Mouse (Mus musculus): ENCODE results near the gene Acvr1b. TPM values are rescaled to one million over a fixed set of nuclear protein-coding genes. Genes with fewer than 3 reads are reported as not detected.

Acvr1b gene
- polyA plus RNA-seq, 1 experiment, result 3.8 TPM

DNA sequence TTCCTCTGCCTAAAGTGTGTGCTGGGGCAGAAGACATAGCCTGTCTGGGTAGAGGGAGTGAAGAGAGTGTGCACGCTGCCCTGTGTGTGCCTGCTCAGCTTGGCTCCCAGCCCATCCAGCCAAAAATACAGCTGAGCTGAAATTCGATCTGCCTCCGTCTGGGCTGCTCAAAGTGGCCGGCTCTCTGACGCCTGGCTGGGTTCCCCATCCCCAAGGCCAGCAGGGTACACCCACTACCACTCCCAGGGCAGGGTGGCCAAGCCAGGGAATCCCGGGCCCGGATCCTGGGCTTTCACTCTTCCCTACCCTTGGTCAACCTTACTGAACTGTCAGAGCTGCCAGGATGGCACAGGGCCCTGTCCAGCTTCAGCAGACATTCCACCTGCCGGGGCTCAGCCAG lies 30.4 kb upstream of the Acvr1b start:
- Histone ChIP-seq H3K79me3 (ENCODE audit: low read depth) (no peaks in the 10 kb centered on the region), H3ac (ENCODE audit: control insufficient read depth, insufficient read length, low read depth) (no peak overlapping the region), H3K79me2 (ENCODE audit: control insufficient read depth, insufficient read depth) (no peaks in the 10 kb centered on the region), H3K4me3 (ENCODE audit: insufficient read depth, poor library complexity, severe bottlenecking) (no peak overlapping the region), H3K27me3 (ENCODE audit: control insufficient read depth, insufficient read depth, insufficient read length) (no peaks in the 10 kb centered on the region), H3K36me3 (ENCODE audit: control insufficient read depth, insufficient read depth) (no peaks in the 10 kb centered on the region)
- TF ChIP-seq CEBPB (IDR thresholded peaks at IDR 0.05; ENCODE audit: low read depth), result no peak

DNA sequence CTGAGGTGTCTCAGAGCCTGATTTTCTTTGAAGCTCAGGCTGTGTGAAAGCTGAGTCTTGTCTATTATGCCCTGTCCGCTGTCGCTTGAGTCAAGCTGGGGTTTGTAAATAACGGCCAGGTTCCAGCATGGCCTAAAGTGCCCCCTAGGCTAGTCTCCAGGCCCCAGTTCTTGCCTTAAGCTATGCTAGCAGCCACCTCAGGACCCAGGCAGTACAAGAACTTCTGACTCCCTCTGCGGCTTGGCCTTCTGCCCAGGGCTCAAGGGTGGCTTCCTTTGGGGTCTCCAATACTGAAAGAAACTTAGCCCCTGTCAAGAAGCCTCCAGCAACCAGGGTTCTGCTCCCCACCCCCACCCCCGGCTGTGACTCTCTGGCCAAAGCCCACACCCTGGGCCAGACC lies 29.7 kb upstream of the Acvr1b start:
- H3ac ChIP-seq (ENCODE audit: control insufficient read depth, insufficient read length, low read depth), result no peak overlapping the region
- TF ChIP-seq USF1 (IDR thresholded peaks at IDR 0.05; ENCODE audit: low read depth), result no peak
- TF ChIP-seq CTCF (IDR thresholded peaks at IDR 0.05; ENCODE audit: control insufficient read depth, insufficient read depth, insufficient read length), result no peak
- no peak for TF ChIP-seq MYOG (IDR thresholded peaks at IDR 0.05; ENCODE audit: control insufficient read depth, extremely low read depth, insufficient read length)
- no peak for TF ChIP-seq MAX (IDR thresholded peaks at IDR 0.05)
- TF ChIP-seq FOSL1 (IDR thresholded peaks at IDR 0.05; ENCODE audit: insufficient read depth, low read length, poor library complexity, severe bottlenecking), result no peak
- TF ChIP-seq MYOD1 (IDR thresholded peaks at IDR 0.05; ENCODE audit: control insufficient read depth, insufficient read length, low read depth), result no peak
- TF ChIP-seq CEBPB (IDR thresholded peaks at IDR 0.05; ENCODE audit: low read depth), result no peak

DNA sequence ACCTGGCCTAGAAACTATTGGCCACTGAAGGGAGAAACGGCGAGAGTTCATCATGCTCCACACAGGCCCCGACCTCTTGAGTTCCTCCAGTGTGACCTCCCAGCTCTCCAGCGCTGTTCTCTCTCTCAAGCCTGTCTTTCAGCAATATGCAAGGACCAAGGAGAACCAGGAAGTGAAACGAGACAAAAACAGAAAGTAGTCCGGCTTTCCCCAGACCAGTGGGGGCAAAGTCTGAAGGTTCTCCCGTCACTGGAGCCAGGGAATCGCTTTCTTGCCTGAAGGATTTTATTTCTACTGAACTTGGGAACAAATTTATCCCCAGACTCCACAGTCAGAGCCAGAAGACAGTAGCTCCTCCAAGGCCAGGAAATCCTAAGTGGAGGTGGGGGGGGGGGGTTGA lies 29.1 kb upstream of the Acvr1b start:
- no peaks in the 10 kb centered on the region for H3K79me3 ChIP-seq (ENCODE audit: low read depth)
- no peaks in the 10 kb centered on the region for H3K79me2 ChIP-seq (ENCODE audit: control insufficient read depth, insufficient read depth)
- TF ChIP-seq CEBPB (IDR thresholded peaks at IDR 0.05; ENCODE audit: low read depth) (no peak), CTCF (IDR thresholded peaks at IDR 0.05; ENCODE audit: control insufficient read depth, insufficient read depth, insufficient read length) (no peak), MYOG (IDR thresholded peaks at IDR 0.05; ENCODE audit: control insufficient read depth, extremely low read depth, insufficient read length) (no peak), MYOD1 (IDR thresholded peaks at IDR 0.05; ENCODE audit: control insufficient read depth, insufficient read length, low read depth) (no peak), FOSL1 (IDR thresholded peaks at IDR 0.05; ENCODE audit: insufficient read depth, low read length, poor library complexity, severe bottlenecking) (no peak), MAX (IDR thresholded peaks at IDR 0.05) (no peak), USF1 (IDR thresholded peaks at IDR 0.05; ENCODE audit: low read depth) (no peak)
- H3K36me3 ChIP-seq (ENCODE audit: control insufficient read depth, insufficient read depth), result no peaks in the 10 kb centered on the region
- H3K27me3 ChIP-seq (ENCODE audit: control insufficient read depth, insufficient read depth, insufficient read length), result no peaks in the 10 kb centered on the region
- H3K4me3 ChIP-seq (ENCODE audit: insufficient read depth, poor library complexity, severe bottlenecking), result no peak overlapping the region
- H3ac ChIP-seq (ENCODE audit: control insufficient read depth, insufficient read length, low read depth), result no peak overlapping the region

More for the DNA sequence above, 29.7 kb upstream of the Acvr1b start:
- Histone ChIP-seq H3K79me2 (ENCODE audit: control insufficient read depth, insufficient read depth) (no peaks in the 10 kb centered on the region), H3K79me3 (ENCODE audit: low read depth) (no peaks in the 10 kb centered on the region), H3K36me3 (ENCODE audit: control insufficient read depth, insufficient read depth) (no peaks in the 10 kb centered on the region), H3K4me3 (ENCODE audit: insufficient read depth, poor library complexity, severe bottlenecking) (no peak overlapping the region), H3K27me3 (ENCODE audit: control insufficient read depth, insufficient read depth, insufficient read length) (no peaks in the 10 kb centered on the region)

DNA sequence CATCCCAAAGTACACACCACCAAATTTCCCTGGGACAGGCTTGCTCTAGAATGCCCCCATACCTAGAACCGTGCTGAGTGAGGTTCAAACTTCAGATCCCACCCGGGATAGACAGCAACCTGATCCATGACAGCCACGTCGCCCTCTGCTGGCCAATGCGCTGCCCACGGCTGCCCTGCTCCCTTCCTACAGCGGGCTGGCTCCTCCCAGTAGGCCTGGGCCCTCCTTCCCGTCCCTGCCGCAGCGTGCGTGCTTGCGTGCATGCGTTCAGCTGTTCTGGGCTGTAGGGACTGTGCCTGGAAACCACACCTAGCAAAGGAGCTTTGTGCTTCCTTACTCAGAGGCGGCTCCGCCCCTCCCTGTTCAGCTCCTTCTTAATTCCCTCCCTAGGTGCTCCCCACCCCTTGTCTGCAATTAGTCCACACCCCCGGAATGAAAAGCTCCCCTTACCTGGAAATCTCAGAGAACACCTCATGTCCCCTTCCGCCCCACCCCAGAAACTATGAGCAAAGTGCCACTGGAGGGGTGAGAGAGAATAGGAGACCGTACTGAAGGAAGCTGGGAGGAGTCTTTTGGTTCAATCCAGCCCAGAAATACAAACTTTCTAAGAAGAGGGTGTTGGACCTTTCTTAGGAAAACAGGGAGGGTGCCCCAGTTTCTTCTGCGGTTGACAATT lies 28.3 kb upstream of the Acvr1b start:
- Histone ChIP-seq H3K79me2 (ENCODE audit: control insufficient read depth, insufficient read depth) (no peaks in the 10 kb centered on the region), H3K36me3 (ENCODE audit: control insufficient read depth, insufficient read depth) (no peaks in the 10 kb centered on the region), H3K27me3 (ENCODE audit: control insufficient read depth, insufficient read depth, insufficient read length) (no peaks in the 10 kb centered on the region), H3K79me3 (ENCODE audit: low read depth) (no peaks in the 10 kb centered on the region), H3K4me3 (ENCODE audit: insufficient read depth, poor library complexity, severe bottlenecking) (no peak overlapping the region), H3ac (ENCODE audit: control insufficient read depth, insufficient read length, low read depth) (no peak overlapping the region)
- TF ChIP-seq FOSL1 (IDR thresholded peaks at IDR 0.05; ENCODE audit: insufficient read depth, low read length, poor library complexity, severe bottlenecking) (no peak), MYOD1 (IDR thresholded peaks at IDR 0.05; ENCODE audit: control insufficient read depth, insufficient read length, low read depth) (peak; percentile 52), MYOG (IDR thresholded peaks at IDR 0.05; ENCODE audit: control insufficient read depth, extremely low read depth, insufficient read length) (no peak), MAX (IDR thresholded peaks at IDR 0.05) (peak; percentile 72), CTCF (IDR thresholded peaks at IDR 0.05; ENCODE audit: control insufficient read depth, insufficient read depth, insufficient read length) (peak; percentile 99), USF1 (IDR thresholded peaks at IDR 0.05; ENCODE audit: low read depth) (no peak)

DNA sequence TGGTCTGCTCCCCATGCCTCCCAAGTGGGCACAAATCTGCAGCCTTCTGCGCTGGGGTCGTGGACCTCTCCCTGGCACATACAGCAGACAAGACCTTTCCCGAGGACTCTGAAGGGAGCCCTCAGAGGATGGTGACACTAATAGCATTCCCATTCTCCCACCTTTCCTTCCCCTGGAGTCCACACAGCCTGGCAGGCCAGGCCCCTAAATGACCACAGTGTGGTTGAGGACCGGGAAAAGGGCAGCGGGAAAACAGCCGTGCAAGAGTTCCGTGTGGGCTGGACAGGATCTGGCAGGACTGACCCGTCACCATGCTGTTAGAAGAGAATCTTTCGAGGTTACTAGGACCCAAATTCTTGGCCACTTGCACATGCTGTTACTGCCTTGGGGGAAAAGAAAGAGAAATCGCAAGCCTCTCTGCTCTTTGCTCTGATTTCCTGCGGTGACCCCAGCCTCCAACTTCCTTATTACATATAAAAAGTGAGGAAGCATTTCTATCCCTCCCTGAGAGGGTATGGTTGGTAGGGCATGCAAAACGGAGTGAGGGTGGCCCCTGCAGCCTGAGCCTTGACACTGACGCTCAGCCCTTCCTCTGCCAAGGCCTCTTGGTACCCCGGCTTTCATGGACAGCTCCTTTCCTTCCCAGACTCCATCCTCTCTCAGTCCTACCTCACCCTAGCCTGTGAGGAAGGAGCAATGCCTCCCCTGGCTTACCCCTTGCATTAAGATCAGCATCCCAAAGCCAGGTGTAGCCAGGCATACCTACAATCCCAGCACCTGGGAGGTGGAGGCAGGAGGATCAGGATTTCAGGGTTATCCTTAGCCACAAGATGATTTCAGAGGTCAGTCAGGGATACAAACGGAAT lies 27.5 kb upstream of the Acvr1b start:
- Histone ChIP-seq H3K4me3 (ENCODE audit: insufficient read depth, poor library complexity, severe bottlenecking) (no peak overlapping the region), H3K79me3 (ENCODE audit: low read depth) (no peaks in the 10 kb centered on the region), H3K36me3 (ENCODE audit: control insufficient read depth, insufficient read depth) (no peaks in the 10 kb centered on the region), H3K27me3 (ENCODE audit: control insufficient read depth, insufficient read depth, insufficient read length) (no peaks in the 10 kb centered on the region), H3ac (ENCODE audit: control insufficient read depth, insufficient read length, low read depth) (no peak overlapping the region), H3K79me2 (ENCODE audit: control insufficient read depth, insufficient read depth) (no peaks in the 10 kb centered on the region)
- TF ChIP-seq USF1 (IDR thresholded peaks at IDR 0.05; ENCODE audit: low read depth), result no peak
- no peak for TF ChIP-seq MYOD1 (IDR thresholded peaks at IDR 0.05; ENCODE audit: control insufficient read depth, insufficient read length, low read depth)
- TF ChIP-seq MAX (IDR thresholded peaks at IDR 0.05), result no peak
- no peak for TF ChIP-seq CTCF (IDR thresholded peaks at IDR 0.05; ENCODE audit: control insufficient read depth, insufficient read depth, insufficient read length)
- TF ChIP-seq FOSL1 (IDR thresholded peaks at IDR 0.05; ENCODE audit: insufficient read depth, low read length, poor library complexity, severe bottlenecking), result no peak
- no peak for TF ChIP-seq CEBPB (IDR thresholded peaks at IDR 0.05; ENCODE audit: low read depth)
- TF ChIP-seq MYOG (IDR thresholded peaks at IDR 0.05; ENCODE audit: control insufficient read depth, extremely low read depth, insufficient read length), result no peak

All from C2C12 (cell line).